Mouse (Mus musculus) forebrain, postnatal 0 days (tissue): Measurements from ENCODE around the gene Csmd2. TPM values are rescaled to one million over a fixed set of nuclear protein-coding genes. Genes with fewer than 3 reads are reported as not detected.
A peak's percentile ranks its signal among the peaks of the same experiment; 100 is the strongest.

ENCODE experiments used
- ATAC-seq: fragments of 200-750 bp; cut with Nextera tagmentation; 2 replicates; pipeline ENCODE4 v1.8.0; 2017; ENCODE audit warnings: mild to moderate bottlenecking, moderate library complexity
- DNase-seq: peaks from one replicate; pipeline ENCODE4 v3.0.0-alpha.2; 2015
- H3K27ac ChIP-seq: fragments of 300-500 bp; sonication (generic); 2 replicates; pipeline ENCODE4 v1.5.1; 2014; ENCODE audit warnings: low read depth, mild to moderate bottlenecking, antibody characterized with exemption, low read length, moderate library complexity, mixed read lengths
- H3K27me3 ChIP-seq: fragments of 300-500 bp; sonication (generic); 2 replicates; pipeline ENCODE4 v1.6.1; 2014; ENCODE audit warnings: mild to moderate bottlenecking, low read length, mixed read lengths; ENCODE audit not compliant: insufficient read depth
- H3K36me3 ChIP-seq: fragments of 300-500 bp; sonication (generic); 2 replicates; pipeline ENCODE4 v1.6.1; 2014; ENCODE audit warnings: mild to moderate bottlenecking, moderate library complexity; ENCODE audit not compliant: insufficient read depth
- H3K4me1 ChIP-seq: fragments of 300-500 bp; sonication (generic); 2 replicates; pipeline ENCODE4 v1.6.1; 2014; ENCODE audit warnings: antibody characterized with exemption; ENCODE audit not compliant: insufficient read depth
- H3K4me2 ChIP-seq: fragments of 300-500 bp; sonication (generic); 2 replicates; pipeline ENCODE4 v1.6.1; 2014; ENCODE audit warnings: low read depth, mild to moderate bottlenecking, moderate library complexity
- H3K4me3 ChIP-seq: fragments of 300-500 bp; sonication (generic); 2 replicates; pipeline ENCODE4 v1.5.1; 2014; ENCODE audit warnings: low read depth, low read length, mixed read lengths
- H3K9ac ChIP-seq: fragments of 300-500 bp; sonication (generic); 2 replicates; pipeline ENCODE4 v1.6.1; 2014; ENCODE audit warnings: mild to moderate bottlenecking
- H3K9me3 ChIP-seq: fragments of 300-500 bp; sonication (generic); 2 replicates; pipeline ENCODE4 v1.6.1; 2016; ENCODE audit warnings: low read length
- CTCF ChIP-seq: sonication (generic); IDR thresholded peaks from 2 replicates; pipeline ENCODE4 v1.5.1; 2016; ENCODE audit warnings: antibody characterized with exemption, control low read depth, low read depth
- WGBS: fragments of 180-500 bp; shearing (Covaris S2); extraction: QIAGEN DNeasy Blood & Tissue Kit; methylation state at CpG from one replicate; pipeline ENCODE4 v1.1.7; 2014; 5-methylcytosine and 5-hydroxymethylcytosine counted together
- polyA plus RNA-seq: library from polyadenylated mRNA; unstranded; fragments of >200 nt; fragmentation: Nextera tagmentation; extraction: Ambion mirVana; gene quantifications from 2 replicates; pipeline ENCODE4 v1.2.1, GENCODE M21; 2015
- total RNA-seq: library from RNA; depleted of rRNA; stranded (reverse); fragments of >200 nt; gene quantifications from 2 replicates; pipeline ENCODE4 v1.2.3, GENCODE M21; 2014

Csmd2 gene
- total and polyA plus RNA-seq, 2 experiments from 2014 or later: 5.5 to 35.8 TPM

DNA sequence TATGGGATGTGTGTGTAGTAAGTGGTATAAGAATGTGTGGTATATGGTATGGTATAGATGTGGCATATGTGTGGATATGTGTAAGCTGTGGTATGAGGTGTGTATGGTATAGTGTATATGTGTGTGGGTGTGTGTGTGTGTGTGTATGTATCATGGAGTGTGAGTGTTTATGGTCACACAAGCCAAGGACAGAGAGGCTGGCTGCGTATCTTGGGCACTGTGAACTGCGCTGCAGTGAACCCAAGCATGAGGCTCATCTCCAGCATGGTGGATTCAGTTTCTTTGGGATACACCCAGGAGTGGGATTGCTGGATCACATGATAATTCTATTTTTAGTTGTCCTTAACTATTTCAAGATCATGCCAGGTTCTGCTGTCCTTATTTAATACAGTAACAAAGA is 566.5 kb downstream of the Csmd2 start:
- H3K4me1 ChIP-seq: no peaks in the 10 kb centered on the region
- ATAC-seq: no peak; the same call in 1 of the 2 replicates
- H3K27me3 ChIP-seq: no peaks in the 10 kb centered on the region
- DNase-seq: no peak
- no peak overlapping the region for H3K4me2 ChIP-seq
- peaks cover 45% of the 10 kb centered on the region for H3K36me3 ChIP-seq
- no peaks in the 10 kb centered on the region for H3K9me3 ChIP-seq
- no peak overlapping the region for H3K9ac ChIP-seq
- WGBS: 84% methylated on average over 2 of the region's 2 CpGs
- TF ChIP-seq CTCF: no peak
- H3K27ac ChIP-seq: no peak overlapping the region
- no peak overlapping the region for H3K4me3 ChIP-seq

DNA sequence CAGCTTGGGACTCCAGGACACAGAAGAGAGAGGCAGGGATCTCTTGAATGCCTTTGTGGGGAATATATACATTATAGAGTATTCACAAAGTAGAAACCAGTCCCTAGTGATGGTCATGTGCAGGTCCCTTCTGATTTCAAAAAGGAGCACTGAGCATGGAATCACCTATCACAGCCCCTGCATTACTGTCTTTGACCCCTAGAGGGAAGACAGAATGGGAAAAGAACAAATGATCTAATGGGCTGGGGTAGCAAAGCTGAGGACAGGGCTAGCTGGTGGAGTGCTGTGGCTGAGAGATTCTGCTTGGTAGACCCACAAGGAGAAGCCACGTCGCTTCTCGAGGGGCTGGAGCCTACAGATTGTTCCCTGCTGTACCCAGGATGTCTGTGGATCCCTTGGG is 572.7 kb downstream of the Csmd2 start:
- Histone ChIP-seq H3K36me3 (peaks cover 41% of the 10 kb centered on the region), H3K27ac (no peak overlapping the region), H3K4me3 (no peak overlapping the region), H3K27me3 (no peaks in the 10 kb centered on the region), H3K9ac (no peak overlapping the region), H3K4me1 (no peaks in the 10 kb centered on the region), H3K4me2 (no peak overlapping the region), H3K9me3 (no peaks in the 10 kb centered on the region)
- TF ChIP-seq CTCF: peak; percentile 43
- ATAC-seq (no peak), DNase-seq (no peak)
- WGBS: 93% methylated on average over 3 of the region's 3 CpGs

DNA sequence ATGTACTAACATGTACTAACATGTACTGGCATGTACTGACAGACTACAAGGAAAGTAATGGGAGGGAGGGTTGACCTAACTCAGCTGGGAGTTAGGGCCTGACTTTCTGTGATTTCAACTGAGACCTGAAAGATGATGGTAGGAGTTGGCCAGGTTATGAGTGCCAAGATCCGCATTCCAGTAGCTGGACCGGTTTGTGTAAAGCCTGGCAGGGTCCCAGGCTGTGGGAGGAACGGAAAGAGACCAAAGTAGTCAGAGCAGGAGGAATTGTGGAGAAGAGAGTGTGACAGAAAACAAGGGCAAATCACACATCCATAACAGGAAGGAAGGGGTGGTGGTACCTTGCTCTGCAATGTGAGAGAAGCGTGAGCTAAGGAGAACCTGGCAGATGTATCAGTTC is 588.2 kb downstream of the Csmd2 start:
- TF ChIP-seq CTCF: no peak
- H3K27me3 ChIP-seq: no peaks in the 10 kb centered on the region
- DNase-seq (no peak), ATAC-seq (no peak)
- peaks cover under 1% of the 10 kb centered on the region; the same call in 1 of the 2 replicates for H3K9me3 ChIP-seq
- H3K36me3 ChIP-seq: peaks cover 20% of the 10 kb centered on the region
- no peak overlapping the region for H3K4me2 ChIP-seq
- H3K4me1 ChIP-seq: no peaks in the 10 kb centered on the region
- no peak overlapping the region for H3K4me3 ChIP-seq
- 76% methylated on average over 4 of the region's 4 CpGs for WGBS
- H3K27ac ChIP-seq: no peak overlapping the region
- no peak overlapping the region for H3K9ac ChIP-seq

DNA sequence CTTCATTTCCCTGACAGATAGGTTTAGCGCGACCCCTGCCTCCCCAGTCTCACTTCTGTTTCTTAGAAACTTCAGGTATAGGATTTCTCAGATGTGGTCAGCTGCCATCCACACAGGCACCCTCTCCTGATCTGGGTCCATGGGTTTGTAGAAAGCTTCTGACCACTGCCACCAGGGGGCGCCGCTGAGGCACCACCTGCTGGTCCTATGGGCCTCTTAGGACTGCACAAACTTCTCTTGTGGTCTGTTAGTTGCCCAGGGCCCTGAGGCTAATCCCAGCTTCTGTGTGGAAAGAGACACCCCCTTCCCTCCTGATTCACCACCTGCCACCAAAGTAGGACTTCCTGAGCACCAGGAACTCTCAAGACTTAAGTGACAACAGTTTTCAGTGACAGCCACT is 591.5 kb downstream of the Csmd2 start:
- TF ChIP-seq CTCF: peak; percentile 26; the same call in 1 of the 2 replicates
- H3K4me1 ChIP-seq: no peaks in the 10 kb centered on the region
- no peak overlapping the region for H3K9ac ChIP-seq
- DNase-seq: no peak
- no peak overlapping the region for H3K4me3 ChIP-seq
- no peak for ATAC-seq
- H3K27me3 ChIP-seq: no peaks in the 10 kb centered on the region
- peaks cover 45% of the 10 kb centered on the region for H3K36me3 ChIP-seq
- H3K9me3 ChIP-seq: peaks cover 31% of the 10 kb centered on the region
- H3K4me2 ChIP-seq: no peak overlapping the region
- H3K27ac ChIP-seq: no peak overlapping the region
- 64% methylated on average over 4 of the region's 4 CpGs for WGBS

DNA sequence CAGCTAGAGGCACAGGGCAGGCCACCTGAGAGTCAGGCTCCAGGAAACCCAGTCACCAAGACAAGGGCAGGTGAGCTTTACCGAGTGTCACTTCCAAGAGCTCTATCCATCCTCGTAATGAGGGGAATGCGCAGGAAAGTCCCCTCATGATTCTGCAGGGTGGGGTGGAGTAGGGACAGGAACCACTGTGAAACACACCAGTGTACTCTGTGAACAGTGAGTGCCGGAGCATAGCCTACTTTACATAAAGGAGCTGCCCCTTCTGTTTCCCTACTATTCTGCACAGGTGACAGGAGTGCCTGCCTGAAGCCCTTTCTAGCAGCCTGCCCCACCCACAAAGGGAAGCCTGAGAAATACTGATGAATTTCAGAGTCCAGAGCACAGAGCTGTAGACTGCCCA is 605.6 kb downstream of the Csmd2 start:
- no peak for TF ChIP-seq CTCF
- DNase-seq: no peak
- no peak overlapping the region for H3K4me2 ChIP-seq
- H3K36me3 ChIP-seq: peaks cover 26% of the 10 kb centered on the region
- H3K9ac ChIP-seq: no peak overlapping the region
- H3K4me3 ChIP-seq: no peak overlapping the region
- no peak for ATAC-seq
- no peaks in the 10 kb centered on the region for H3K9me3 ChIP-seq
- 91% methylated on average over 4 of the region's 4 CpGs for WGBS
- no peak overlapping the region for H3K27ac ChIP-seq
- no peaks in the 10 kb centered on the region for H3K4me1 ChIP-seq
- H3K27me3 ChIP-seq: no peaks in the 10 kb centered on the region

DNA sequence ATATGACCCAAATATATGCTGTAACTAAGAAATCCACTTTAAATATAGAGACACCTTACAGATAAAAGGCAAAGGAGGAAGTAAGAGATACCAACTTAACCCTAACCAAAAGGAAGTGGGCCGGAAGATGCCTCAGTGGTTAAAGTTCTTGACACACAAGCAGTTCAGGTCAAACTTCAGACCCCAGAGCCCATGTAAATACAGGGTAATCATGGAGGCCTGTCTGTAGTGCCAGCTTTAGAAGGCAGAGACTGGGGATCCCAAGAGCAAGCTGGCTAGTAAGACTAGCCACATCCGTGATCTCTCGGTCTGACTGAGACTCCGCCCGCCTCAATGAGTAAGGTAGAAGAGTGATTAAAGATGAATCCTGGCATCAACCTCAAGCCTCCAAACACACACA is 606.4 kb downstream of the Csmd2 start:
- Histone ChIP-seq H3K27me3 (no peaks in the 10 kb centered on the region), H3K4me3 (no peak overlapping the region), H3K4me1 (no peaks in the 10 kb centered on the region), H3K9ac (no peak overlapping the region), H3K27ac (no peak overlapping the region), H3K9me3 (no peaks in the 10 kb centered on the region), H3K4me2 (no peak overlapping the region), H3K36me3 (peaks cover 19% of the 10 kb centered on the region)
- 94% methylated on average over 5 of the region's 5 CpGs for WGBS
- no peak for TF ChIP-seq CTCF
- ATAC-seq (no peak), DNase-seq (no peak)

DNA sequence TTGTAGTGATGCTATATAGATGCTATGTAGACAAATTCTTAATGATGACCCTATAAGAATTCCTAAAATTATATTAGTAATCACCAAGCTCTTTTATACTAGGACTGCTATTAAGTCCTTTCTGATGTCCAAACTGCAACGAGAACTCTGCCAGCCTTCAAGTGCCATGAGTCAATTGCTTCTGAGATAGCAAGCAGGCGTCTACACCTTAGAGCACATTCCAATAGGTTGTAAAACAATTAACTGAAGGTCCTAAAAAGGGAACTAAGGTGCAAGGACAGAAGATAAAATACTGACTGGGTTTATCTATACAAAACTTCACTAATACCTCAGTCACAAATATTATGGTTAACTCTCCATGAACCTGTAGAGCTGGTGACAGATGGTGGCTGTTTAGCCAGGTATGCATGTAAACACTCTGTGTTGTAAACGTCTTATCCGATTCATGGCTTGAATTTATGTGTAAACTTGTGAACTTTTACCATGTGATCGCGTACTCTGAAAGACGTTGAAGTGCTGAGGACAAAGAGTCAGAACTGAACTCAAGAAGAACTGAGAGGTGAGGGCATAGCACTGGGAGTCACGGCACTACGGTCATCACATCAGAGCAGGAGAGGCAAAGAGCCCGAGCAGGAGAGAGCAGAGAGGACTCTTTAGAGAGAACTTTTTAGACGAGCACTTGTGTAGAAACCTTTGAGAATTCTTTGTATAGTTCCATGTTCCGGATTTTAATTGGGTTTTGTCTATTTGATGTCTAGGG is 610.3 kb downstream of the Csmd2 start:
- no peak overlapping the region for H3K4me3 ChIP-seq
- no peak for TF ChIP-seq CTCF
- H3K4me2 ChIP-seq: no peak overlapping the region
- no peaks in the 10 kb centered on the region for H3K27me3 ChIP-seq
- peaks cover 7% of the 10 kb centered on the region; the same call in 1 of the 2 replicates for H3K36me3 ChIP-seq
- H3K27ac ChIP-seq: no peak overlapping the region
- DNase-seq (no peak), ATAC-seq (no peak)
- no peaks in the 10 kb centered on the region for H3K4me1 ChIP-seq
- H3K9ac ChIP-seq: no peak overlapping the region
- 87% methylated on average over 12 of the region's 12 CpGs for WGBS
- H3K9me3 ChIP-seq: no peaks in the 10 kb centered on the region
